Mouse (Mus musculus): ENCODE measurements around the gene Gns. TPM values are rescaled to one million over a fixed set of nuclear protein-coding genes. Genes with fewer than 3 reads are reported as not detected.

The Gns gene
- 19.7 and 20.4 TPM in 2 replicates for polyA plus RNA-seq (2012)

GRCm38 (mm10) chr10:121364801-121365564, at the start of gene Gns:
Gene Gns, plus strand, starts transcription at chr10:121365090.

GRCm38 (mm10) chr10:121351066-121351581, 13.8 kb upstream of the Gns start, which contains the start of gene Tbc1d30:
Gene Tbc1d30, minus strand, starts transcription at chr10:121351278.

Other genes starting within 250 kb of the Gns start
- 0.46 and 0.99 TPM in 2 replicates for gene Tbc1d30, start 13.8 kb upstream of the Gns start, polyA plus RNA-seq (2012)
- gene Rassf3, start 111.3 kb downstream of the Gns start, polyA plus RNA-seq (2012): 7.6 and 9.1 TPM in 2 replicates
- gene Tbk1, start 221.7 kb downstream of the Gns start, polyA plus RNA-seq (2012): 5.0 and 5.1 TPM in 2 replicates

All from megakaryocyte-erythroid progenitor cell, adult 5 weeks (primary cell).